Mouse (Mus musculus) liver, embryonic 15.5 days (tissue): Measurements from ENCODE around the gene Kif26b. TPM values are rescaled to one million over a fixed set of nuclear protein-coding genes. Genes with fewer than 3 reads are reported as not detected.

Experiments used
- ATAC-seq: fragments of 200-750 bp; cut with Nextera tagmentation; 2 replicates; pipeline ENCODE4 v1.8.0; 2017; ENCODE audit warnings: moderate number of reproducible peaks, mild to moderate bottlenecking, moderate library complexity; ENCODE audit not compliant: insufficient read depth
- H3K27ac ChIP-seq: fragments of 300-500 bp; sonication (generic); replicated peaks from 2 replicates; pipeline ENCODE4 v1.5.1; 2015; ENCODE audit warnings: mild to moderate bottlenecking, inconsistent platforms
- H3K27me3 ChIP-seq: fragments of 300-500 bp; sonication (generic); 2 replicates; pipeline ENCODE4 v1.6.1; 2015; ENCODE audit warnings: mild to moderate bottlenecking, inconsistent platforms
- H3K36me3 ChIP-seq: fragments of 300-500 bp; sonication (generic); replicated peaks from 2 replicates; pipeline ENCODE4 v1.6.1; 2015; ENCODE audit warnings: moderate library complexity, mild to moderate bottlenecking, inconsistent platforms
- H3K4me1 ChIP-seq: fragments of 300-500 bp; sonication (generic); replicated peaks from 2 replicates; pipeline ENCODE4 v1.6.1; 2015; ENCODE audit warnings: inconsistent platforms
- H3K4me2 ChIP-seq: fragments of 300-500 bp; sonication (generic); 2 replicates; pipeline ENCODE4 v1.6.1; 2015; ENCODE audit warnings: moderate library complexity, mild to moderate bottlenecking, inconsistent platforms
- H3K4me3 ChIP-seq: fragments of 300-500 bp; sonication (generic); replicated peaks from 2 replicates; pipeline ENCODE4 v1.5.1; 2015; ENCODE audit warnings: mild to moderate bottlenecking, inconsistent platforms
- H3K9ac ChIP-seq: fragments of 300-500 bp; sonication (generic); 2 replicates; pipeline ENCODE4 v1.6.1; 2015; ENCODE audit warnings: moderate library complexity, mild to moderate bottlenecking, inconsistent platforms
- H3K9me3 ChIP-seq: fragments of 300-500 bp; sonication (generic); replicated peaks from 2 replicates; pipeline ENCODE4 v1.6.1; 2016; ENCODE audit warnings: inconsistent platforms
- WGBS: fragments of 180-500 bp; shearing (Covaris S2); methylation state at CpG from one replicate; pipeline ENCODE4 v1.1.7; 2015; ENCODE audit warnings: mixed read lengths; ENCODE audit not compliant: insufficient replicate concordance; 5-methylcytosine and 5-hydroxymethylcytosine counted together
- polyA plus RNA-seq: library from polyadenylated mRNA; unstranded; fragments of >200 nt; fragmentation: Nextera tagmentation; extraction: Ambion mirVana; gene quantifications from 2 replicates; pipeline ENCODE4 v1.2.1, GENCODE M21; 2015

Gene Kif26b
- polyA plus RNA-seq, 1 experiment from 2014 or later = 0.06 TPM

- no peaks in the 10 kb centered on the region for H3K36me3 ChIP-seq
- no peak overlapping the region for H3K27ac ChIP-seq
- H3K4me1 ChIP-seq = no peaks in the 10 kb centered on the region
- no peaks in the 10 kb centered on the region for H3K9me3 ChIP-seq
- H3K27me3 ChIP-seq = no peaks in the 10 kb centered on the region
- H3K4me3 ChIP-seq = no peak overlapping the region
- H3K4me2 ChIP-seq = no peak overlapping the region
- ATAC-seq = no peak
- 52% methylated on average over 7 of the region's 7 CpGs for WGBS
- H3K9ac ChIP-seq = no peak overlapping the region
These were observed 138.9 kb downstream of the Kif26b start for GRCm38 (mm10) chr1:178667808-178668207.

GRCm38 (mm10) chr1:178668907-178669306 is 140.0 kb downstream of the Kif26b start:
- H3K27ac ChIP-seq = no peak overlapping the region
- no peak for ATAC-seq
- H3K4me3 ChIP-seq = no peak overlapping the region
- H3K4me2 ChIP-seq = no peak overlapping the region
- no peaks in the 10 kb centered on the region for H3K4me1 ChIP-seq
- H3K36me3 ChIP-seq = no peaks in the 10 kb centered on the region
- H3K9ac ChIP-seq = no peak overlapping the region
- no peaks in the 10 kb centered on the region for H3K9me3 ChIP-seq
- no peaks in the 10 kb centered on the region for H3K27me3 ChIP-seq
- WGBS = 67% methylated on average over 4 of the region's 4 CpGs

- no peak for ATAC-seq
- 50% methylated on average over 7 of the region's 7 CpGs for WGBS
- Histone ChIP-seq H3K36me3 (no peaks in the 10 kb centered on the region), H3K4me3 (no peak overlapping the region), H3K4me2 (no peak overlapping the region), H3K27me3 (no peaks in the 10 kb centered on the region), H3K9ac (no peak overlapping the region), H3K4me1 (peaks cover 8% of the 10 kb centered on the region), H3K9me3 (no peaks in the 10 kb centered on the region), H3K27ac (no peak overlapping the region)
These were observed 144.1 kb downstream of the Kif26b start for GRCm38 (mm10) chr1:178673051-178673450.

DNA sequence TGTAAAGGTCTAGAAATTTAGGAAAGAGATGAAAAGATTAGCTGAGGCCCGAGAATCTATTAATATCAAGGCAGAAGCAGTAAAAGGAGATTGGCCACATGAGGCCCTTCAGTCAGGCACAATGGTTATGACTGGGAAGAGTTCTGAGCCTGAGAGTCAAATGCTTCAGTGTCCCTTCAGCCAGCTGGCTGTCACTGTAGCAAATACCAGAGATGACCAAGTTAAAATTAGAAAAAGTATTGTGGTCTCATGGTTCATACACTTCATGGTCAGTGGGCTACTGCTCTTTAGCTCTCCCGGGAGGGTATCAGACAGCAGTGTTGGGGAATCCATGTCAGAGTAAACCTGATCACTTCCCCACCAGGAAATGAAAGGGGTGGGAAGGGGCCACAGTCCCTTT is 144.6 kb downstream of the Kif26b start:
- Histone ChIP-seq H3K4me2 (no peak overlapping the region), H3K27me3 (no peaks in the 10 kb centered on the region), H3K4me1 (peaks cover 8% of the 10 kb centered on the region), H3K4me3 (no peak overlapping the region), H3K36me3 (no peaks in the 10 kb centered on the region), H3K9me3 (no peaks in the 10 kb centered on the region), H3K9ac (no peak overlapping the region), H3K27ac (no peak overlapping the region)
- no peak for ATAC-seq
- 58% methylated on average over 2 of the region's 2 CpGs for WGBS

- H3K36me3 ChIP-seq = no peaks in the 10 kb centered on the region
- H3K27ac ChIP-seq = no peak overlapping the region
- peaks cover 8% of the 10 kb centered on the region for H3K4me1 ChIP-seq
- H3K4me3 ChIP-seq = no peak overlapping the region
- H3K4me2 ChIP-seq = no peak overlapping the region
- no peak overlapping the region for H3K9ac ChIP-seq
- ATAC-seq = no peak
- no peaks in the 10 kb centered on the region for H3K9me3 ChIP-seq
- WGBS = 48% methylated on average over 3 of the region's 3 CpGs
- no peaks in the 10 kb centered on the region for H3K27me3 ChIP-seq
These were observed 146.8 kb downstream of the Kif26b start for GRCm38 (mm10) chr1:178675542-178676252.

GRCm38 (mm10) chr1:178677160-178677559 is 148.2 kb downstream of the Kif26b start:
- 74% methylated on average over 12 of the region's 12 CpGs for WGBS
- Histone ChIP-seq H3K9me3 (no peaks in the 10 kb centered on the region), H3K4me3 (no peak overlapping the region), H3K27ac (no peak overlapping the region), H3K27me3 (no peaks in the 10 kb centered on the region), H3K4me1 (peaks cover 8% of the 10 kb centered on the region), H3K36me3 (no peaks in the 10 kb centered on the region), H3K9ac (no peak overlapping the region), H3K4me2 (no peak overlapping the region)
- no peak for ATAC-seq

DNA sequence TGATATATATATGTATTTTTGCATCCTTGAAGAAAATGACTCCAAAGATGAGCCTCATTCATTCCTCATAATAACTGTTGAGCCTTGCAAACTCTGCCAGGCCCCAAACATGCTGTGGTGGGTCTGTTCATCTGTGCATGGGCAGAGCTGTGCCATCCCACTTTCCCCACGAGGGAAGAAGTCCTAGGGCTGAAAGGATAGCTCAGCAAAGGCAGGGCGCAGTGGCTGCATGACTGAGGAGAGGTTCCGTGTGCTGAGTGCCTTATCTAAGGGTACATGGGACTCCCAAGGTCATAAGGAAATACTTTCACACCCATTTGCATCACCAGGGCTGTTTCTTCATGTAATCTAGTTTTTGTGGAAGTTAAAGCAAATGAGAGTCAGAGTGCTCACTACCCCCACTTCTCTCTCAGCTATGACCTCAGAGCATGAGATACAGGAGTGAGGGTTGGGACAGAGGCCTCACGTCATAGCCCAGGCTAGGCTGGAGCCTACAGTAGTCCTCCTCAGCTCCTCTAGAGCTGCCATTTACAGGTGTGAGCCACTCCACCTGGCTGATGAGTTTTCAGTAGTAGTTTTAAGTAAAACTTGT is 148.8 kb downstream of the Kif26b start:
- Histone ChIP-seq H3K4me3 (no peak overlapping the region), H3K27ac (no peak overlapping the region), H3K9me3 (no peaks in the 10 kb centered on the region), H3K27me3 (no peaks in the 10 kb centered on the region), H3K4me2 (no peak overlapping the region), H3K9ac (no peak overlapping the region), H3K36me3 (no peaks in the 10 kb centered on the region), H3K4me1 (peaks cover 8% of the 10 kb centered on the region)
- no peak for ATAC-seq
- WGBS = 59% methylated on average over 4 of the region's 4 CpGs

- Histone ChIP-seq H3K4me2 (no peak overlapping the region), H3K27ac (no peak overlapping the region), H3K4me1 (no peaks in the 10 kb centered on the region; the same call in 1 of the 2 replicates), H3K27me3 (no peaks in the 10 kb centered on the region), H3K36me3 (no peaks in the 10 kb centered on the region), H3K9me3 (no peaks in the 10 kb centered on the region), H3K9ac (no peak overlapping the region), H3K4me3 (no peak overlapping the region)
- ATAC-seq = no peak
- WGBS = 66% methylated on average over 10 of the region's 10 CpGs
These were observed 154.7 kb downstream of the Kif26b start for GRCm38 (mm10) chr1:178683631-178684030.

GRCm38 (mm10) chr1:178684991-178685680 is 156.2 kb downstream of the Kif26b start:
- Histone ChIP-seq H3K4me3 (no peak overlapping the region), H3K4me2 (no peak overlapping the region), H3K9ac (no peak overlapping the region), H3K4me1 (no peaks in the 10 kb centered on the region; the same call in 1 of the 2 replicates), H3K27me3 (no peaks in the 10 kb centered on the region), H3K27ac (no peak overlapping the region), H3K9me3 (no peaks in the 10 kb centered on the region), H3K36me3 (no peaks in the 10 kb centered on the region)
- 45% methylated on average over 8 of the region's 8 CpGs for WGBS
- no peak for ATAC-seq

- Histone ChIP-seq H3K9ac (no peak overlapping the region), H3K27me3 (no peaks in the 10 kb centered on the region), H3K27ac (no peak overlapping the region), H3K36me3 (no peaks in the 10 kb centered on the region), H3K4me1 (no peaks in the 10 kb centered on the region; the same call in 1 of the 2 replicates), H3K4me3 (no peak overlapping the region), H3K9me3 (no peaks in the 10 kb centered on the region), H3K4me2 (no peak overlapping the region)
- ATAC-seq = no peak
These were observed 158.0 kb downstream of the Kif26b start for GRCm38 (mm10) chr1:178686881-178687280.

DNA sequence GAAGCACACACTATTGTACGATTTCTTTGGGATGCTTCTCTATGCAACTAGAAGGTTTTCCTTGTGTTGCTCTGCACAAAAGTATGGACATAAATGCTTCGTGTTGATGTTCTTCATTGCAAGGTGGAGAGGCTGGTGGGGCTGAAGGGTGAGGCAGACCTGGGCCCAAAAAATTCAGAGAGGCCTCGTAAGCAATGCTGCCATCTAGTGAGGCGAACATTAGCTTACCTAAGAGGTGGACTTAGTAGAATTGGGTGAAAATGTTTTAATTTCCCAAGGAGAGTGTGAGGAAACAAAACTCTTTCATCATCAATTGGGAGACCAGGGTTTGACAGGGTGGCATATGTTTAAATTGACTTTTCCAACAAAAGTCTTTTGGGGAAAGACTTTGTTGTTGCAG is 160.6 kb downstream of the Kif26b start:
- WGBS = 48% methylated on average over 4 of the region's 4 CpGs
- no peak for ATAC-seq
- Histone ChIP-seq H3K4me3 (no peak overlapping the region), H3K27ac (no peak overlapping the region), H3K36me3 (no peaks in the 10 kb centered on the region), H3K9ac (no peak overlapping the region), H3K27me3 (no peaks in the 10 kb centered on the region), H3K4me2 (no peak overlapping the region), H3K9me3 (no peaks in the 10 kb centered on the region), H3K4me1 (no peaks in the 10 kb centered on the region)
